Mouse (Mus musculus): Measurements from ENCODE around the gene Tmem145.

DNA sequence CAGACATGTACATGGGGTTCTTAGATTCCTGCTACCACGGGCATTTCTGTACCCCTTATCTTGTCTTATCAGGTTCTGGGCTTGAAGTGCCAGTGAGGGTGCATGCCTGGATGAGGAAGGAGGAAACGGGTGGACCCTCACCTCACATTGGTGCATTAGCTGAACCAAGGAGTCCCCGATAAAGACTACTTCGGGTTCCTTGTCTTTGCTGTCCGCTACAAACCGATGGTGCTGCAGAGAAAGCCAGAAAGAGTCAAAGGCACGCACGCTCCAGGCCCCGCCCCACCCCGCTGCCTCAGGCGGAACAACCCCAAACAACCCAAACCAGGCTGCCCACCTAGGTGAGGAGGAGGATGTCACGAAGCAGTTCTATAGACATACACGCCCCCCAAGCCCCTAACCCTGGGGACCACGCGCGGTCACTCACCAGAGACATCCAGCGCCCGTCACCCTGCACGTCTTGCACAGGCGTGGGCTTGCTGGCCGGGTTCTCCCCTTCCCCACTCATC is 8.9 kb upstream of the Tmem145 start:
- TF ChIP-seq CTCF (IDR thresholded peaks at IDR 0.05; ENCODE audit: extremely low read depth, insufficient read length, insufficient replicate concordance, low read depth, low read length) (no peak), POLR2A (IDR thresholded peaks at IDR 0.05; ENCODE audit: low read depth, low read length) (no peak)
